Mouse (Mus musculus): Measurements from ENCODE around the gene B020031M17Rik.
"Not testable (repeated sequence)": the region's sequence is repeated elsewhere in the genome, so short reads cannot be mapped to it uniquely, and the experiment has no call there.

Gene B020031M17Rik

GRCm38 (mm10) chr13:119950706-119951105 lies at the start of gene B020031M17Rik:
B020031M17Rik (minus strand) TSS chr13:119950806.
- not testable (repeated sequence) for DNase-seq

- DNase-seq = not testable (repeated sequence)
Measured at GRCm38 (mm10) chr13:119999215-119999614, 48.6 kb upstream of the B020031M17Rik start.

GRCm38 (mm10) chr13:119998442-119999086 lies 48.0 kb upstream of the B020031M17Rik start:
- not testable (repeated sequence) for DNase-seq

- DNase-seq = not testable (repeated sequence)
Measured at GRCm38 (mm10) chr13:119991917-119992496, 41.4 kb upstream of the B020031M17Rik start.

GRCm38 (mm10) chr13:119991264-119991663 lies 40.7 kb upstream of the B020031M17Rik start:
- not testable (repeated sequence) for DNase-seq

DNA sequence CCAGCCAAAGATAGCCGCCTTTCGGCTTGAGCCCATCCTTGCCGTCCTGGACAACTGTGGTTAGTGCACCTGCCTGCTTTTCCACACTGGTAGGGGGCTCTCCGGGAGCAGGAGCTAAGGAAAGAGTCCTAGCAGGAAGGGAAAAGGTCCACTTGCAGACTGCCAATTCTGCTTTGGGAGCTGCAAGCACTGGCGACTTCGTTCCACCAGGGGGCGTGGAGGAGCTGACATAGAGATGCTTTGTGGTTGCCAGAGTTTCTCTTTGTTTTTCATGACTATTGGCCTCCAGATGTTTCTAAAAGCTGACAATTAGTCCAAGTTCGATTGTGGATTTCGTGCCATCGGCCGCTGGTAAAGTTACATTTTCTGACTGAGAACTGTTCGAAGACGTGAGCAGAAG lies 18.6 kb upstream of the B020031M17Rik start:
- DNase-seq = not testable (repeated sequence)

DNA sequence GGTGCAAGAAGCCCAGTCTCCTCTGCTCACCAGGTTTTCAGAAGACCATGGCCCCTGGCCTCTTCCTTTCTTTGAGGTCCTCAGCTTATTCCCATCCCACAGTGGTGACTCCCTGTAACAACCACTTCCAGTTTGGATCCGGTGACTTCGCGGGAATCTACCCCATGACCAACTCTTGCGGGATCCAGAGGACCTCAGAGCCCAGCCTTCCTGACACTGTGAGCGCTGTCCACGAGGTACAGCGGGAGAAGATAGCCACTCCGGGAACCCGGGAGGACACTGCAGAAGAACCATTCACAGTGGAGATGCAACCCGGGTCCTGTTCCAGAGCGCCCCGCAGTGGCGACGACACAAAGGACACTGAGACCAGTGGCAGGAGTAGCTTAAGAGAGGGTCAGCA lies 17.6 kb upstream of the B020031M17Rik start:
- DNase-seq = not testable (repeated sequence)

- DNase-seq = not testable (repeated sequence)
Measured at GRCm38 (mm10) chr13:119965968-119966367, 15.4 kb upstream of the B020031M17Rik start.

GRCm38 (mm10) chr13:119965302-119965952 lies 14.8 kb upstream of the B020031M17Rik start:
- not testable (repeated sequence) for DNase-seq

GRCm38 (mm10) chr13:119962856-119963255 lies 12.2 kb upstream of the B020031M17Rik start:
- not testable (repeated sequence) for DNase-seq

DNA sequence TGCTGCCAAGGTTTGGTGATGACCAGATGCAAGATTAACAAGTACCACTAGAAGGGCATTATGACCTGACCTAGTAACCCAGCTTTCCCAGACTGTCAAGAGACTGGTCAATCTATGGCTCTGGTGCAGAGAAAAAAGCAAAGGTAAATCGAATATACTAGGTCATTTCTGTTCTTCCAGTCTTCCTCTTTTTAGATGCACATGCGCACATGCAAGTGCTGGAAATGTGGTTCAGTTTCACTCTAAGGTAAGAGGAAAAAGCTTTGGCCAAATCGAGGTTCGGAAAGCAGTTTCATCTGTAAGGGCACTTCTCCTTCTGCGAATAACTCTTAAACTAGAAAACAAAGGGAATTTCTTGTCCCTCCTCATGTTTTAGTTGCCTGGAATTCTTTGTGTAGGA lies 5.0 kb upstream of the B020031M17Rik start:
- DNase-seq = not testable (repeated sequence)

- not testable (repeated sequence) for DNase-seq
Measured at GRCm38 (mm10) chr13:119955089-119955488, 4.5 kb upstream of the B020031M17Rik start.

GRCm38 (mm10) chr13:119929172-119929571 lies 21.4 kb downstream of the B020031M17Rik start, which contains the start of gene Gm21761:
Gm21761 (minus strand) TSS chr13:119929272.
- DNase-seq = not testable (repeated sequence)

GRCm38 (mm10) chr13:119924597-119925340 lies 25.8 kb downstream of the B020031M17Rik start:
- not testable (repeated sequence) for DNase-seq

GRCm38 (mm10) chr13:119916966-119917722 lies 33.5 kb downstream of the B020031M17Rik start:
- not testable (repeated sequence) for DNase-seq

- not testable (repeated sequence) for DNase-seq
Measured at GRCm38 (mm10) chr13:119916449-119916848, 34.2 kb downstream of the B020031M17Rik start.

Measured in kidney, adult 11 months (tissue).